Mouse (Mus musculus): ENCODE measurements at regions not wholly inside any gene's neighbourhood (a gene's known extent, or its start where the extent isn't known, plus 50 kb on each side); places are given as distances from the start of the nearest gene placed in this dataset.

DNA sequence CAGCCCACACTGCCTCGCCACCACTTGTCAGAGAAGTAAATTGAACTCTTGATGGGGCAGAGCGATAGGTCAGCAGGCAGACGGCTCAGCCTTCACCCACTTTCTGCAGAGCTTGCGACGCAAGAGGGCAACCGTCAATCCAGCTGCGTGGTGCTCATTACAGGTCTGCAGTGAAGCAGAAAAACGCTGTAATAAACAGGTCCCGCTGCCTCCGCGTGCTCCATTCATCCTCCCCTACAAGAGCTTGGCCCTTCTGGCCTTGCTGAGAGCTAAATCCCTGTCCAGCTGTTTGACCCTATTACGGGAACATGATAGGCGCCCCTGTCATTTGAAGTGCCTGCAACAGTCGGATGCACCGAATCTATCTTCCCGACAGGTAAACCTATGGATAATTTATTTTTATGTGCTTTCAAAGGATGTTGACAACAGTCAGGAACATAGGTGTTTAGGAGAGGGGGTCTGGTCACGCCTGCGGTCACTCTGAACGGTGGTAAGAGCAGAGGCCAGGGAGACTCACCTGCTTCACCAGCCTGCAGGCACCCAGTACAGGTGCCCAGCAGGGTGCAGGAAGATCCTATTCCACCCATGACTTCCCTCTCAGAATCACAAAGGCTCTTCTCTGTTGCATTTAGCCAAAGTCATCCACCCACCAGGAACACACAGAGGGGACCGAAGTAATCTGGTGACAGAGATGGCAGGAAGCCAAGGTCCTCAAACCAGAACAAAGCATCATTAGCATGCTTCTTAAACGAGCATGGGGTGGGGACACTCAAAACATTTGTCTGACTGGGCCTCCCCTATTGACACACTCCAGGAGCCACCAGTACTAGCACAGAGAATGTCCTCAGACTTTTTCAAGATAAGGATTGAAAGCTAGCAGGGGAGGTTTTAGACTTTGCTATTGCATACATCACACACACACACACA, 464.1 kb upstream of the Mgmt start:
- Histone ChIP-seq H3K4me3 (replicated peaks) (no peak overlapping the region), H3K36me3 (ENCODE audit: control insufficient read depth) (no peaks in the 10 kb centered on the region), H3K27me3 (ENCODE audit: control insufficient read depth) (no peaks in the 10 kb centered on the region), H3K4me1 (ENCODE audit: control insufficient read depth) (no peaks in the 10 kb centered on the region), H3K9me3 (ENCODE audit: control insufficient read depth, low read length) (peaks cover 2% of the 10 kb centered on the region; the same call in 1 of the 2 replicates)
- no peak for TF ChIP-seq GATA1 (IDR thresholded peaks at IDR 0.05; ENCODE audit: low read length)
- TF ChIP-seq TAL1 (IDR thresholded peaks at IDR 0.05; ENCODE audit: low read length), result no peak

DNA sequence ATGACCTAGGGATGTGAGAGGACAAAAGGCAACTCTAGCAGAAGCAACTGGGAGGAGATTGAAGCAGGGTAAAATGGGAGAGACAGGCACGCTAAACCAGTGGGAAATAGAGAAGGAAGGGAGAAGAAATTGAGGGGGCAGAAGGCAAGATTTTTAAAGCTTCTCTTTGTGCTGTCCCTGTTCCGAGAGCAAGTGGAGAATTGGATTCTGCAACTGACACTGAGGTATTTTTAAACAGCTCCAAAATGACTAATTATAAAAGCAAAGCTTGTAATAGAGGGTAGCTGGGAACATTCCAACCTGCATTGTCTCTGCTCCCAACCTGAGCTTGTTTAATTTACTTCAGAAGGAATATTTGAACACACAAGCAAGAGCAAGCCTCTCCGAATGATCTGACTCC, 460.7 kb upstream of the Mgmt start:
- Histone ChIP-seq H3K4me3 (replicated peaks) (no peak overlapping the region), H3K9me3 (ENCODE audit: control insufficient read depth, low read length) (peaks cover 2% of the 10 kb centered on the region; the same call in 1 of the 2 replicates), H3K27me3 (ENCODE audit: control insufficient read depth) (no peaks in the 10 kb centered on the region), H3K36me3 (ENCODE audit: control insufficient read depth) (no peaks in the 10 kb centered on the region), H3K4me1 (ENCODE audit: control insufficient read depth) (no peaks in the 10 kb centered on the region)
- TF ChIP-seq GATA1 (IDR thresholded peaks at IDR 0.05; ENCODE audit: low read length) (no peak), TAL1 (IDR thresholded peaks at IDR 0.05; ENCODE audit: low read length) (no peak)

DNA sequence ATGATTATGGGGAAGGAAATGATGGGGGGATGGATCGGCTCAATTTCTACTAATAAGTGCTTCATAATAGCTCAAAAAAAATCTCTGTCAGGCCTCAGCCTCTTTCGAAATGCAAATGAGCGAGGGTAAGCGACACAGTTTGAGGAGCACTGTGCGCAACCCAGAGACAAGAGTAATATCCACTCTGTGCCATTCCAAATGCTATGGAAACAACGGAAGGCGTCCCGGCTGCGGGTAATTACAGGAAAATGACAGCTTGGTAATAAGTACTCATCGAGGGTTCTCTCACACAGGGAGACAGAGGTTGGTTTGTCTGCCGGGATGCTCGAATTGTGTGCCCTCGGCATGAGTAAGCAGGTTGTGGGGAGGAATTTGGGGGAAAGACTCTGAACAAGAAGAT, 459.9 kb upstream of the Mgmt start:
- no peaks in the 10 kb centered on the region for H3K4me1 ChIP-seq (ENCODE audit: control insufficient read depth)
- H3K4me3 ChIP-seq (replicated peaks), result no peak overlapping the region
- no peak for TF ChIP-seq TAL1 (IDR thresholded peaks at IDR 0.05; ENCODE audit: low read length)
- no peak for TF ChIP-seq GATA1 (IDR thresholded peaks at IDR 0.05; ENCODE audit: low read length)
- no peaks in the 10 kb centered on the region for H3K27me3 ChIP-seq (ENCODE audit: control insufficient read depth)
- no peaks in the 10 kb centered on the region for H3K36me3 ChIP-seq (ENCODE audit: control insufficient read depth)
- peaks cover 2% of the 10 kb centered on the region; the same call in 1 of the 2 replicates for H3K9me3 ChIP-seq (ENCODE audit: control insufficient read depth, low read length)

DNA sequence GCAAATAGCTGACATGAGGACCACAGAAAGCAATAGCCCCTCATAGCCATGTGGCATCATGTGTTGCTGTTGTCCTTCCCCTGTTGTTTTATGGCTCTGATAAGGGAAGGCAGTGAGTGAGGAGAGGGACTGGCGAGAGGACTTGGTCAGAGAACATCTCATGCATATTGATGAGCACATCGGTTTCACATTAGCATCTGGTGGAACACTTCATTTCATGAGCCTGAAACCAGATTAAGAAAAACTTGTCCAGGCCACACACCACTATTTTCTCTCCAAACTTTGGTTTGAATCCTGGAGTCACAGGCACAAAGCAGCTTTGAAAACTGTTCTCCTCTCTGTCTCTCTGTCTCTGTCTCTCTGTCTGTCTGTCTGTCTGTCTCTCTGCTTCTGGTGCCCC, 451.0 kb upstream of the Mgmt start:
- Histone ChIP-seq H3K9me3 (ENCODE audit: control insufficient read depth, low read length) (no peaks in the 10 kb centered on the region), H3K36me3 (ENCODE audit: control insufficient read depth) (no peaks in the 10 kb centered on the region), H3K27me3 (ENCODE audit: control insufficient read depth) (no peaks in the 10 kb centered on the region), H3K4me3 (replicated peaks) (no peak overlapping the region), H3K4me1 (ENCODE audit: control insufficient read depth) (no peaks in the 10 kb centered on the region)
- TF ChIP-seq TAL1 (IDR thresholded peaks at IDR 0.05; ENCODE audit: low read length) (no peak), GATA1 (IDR thresholded peaks at IDR 0.05; ENCODE audit: low read length) (no peak)

DNA sequence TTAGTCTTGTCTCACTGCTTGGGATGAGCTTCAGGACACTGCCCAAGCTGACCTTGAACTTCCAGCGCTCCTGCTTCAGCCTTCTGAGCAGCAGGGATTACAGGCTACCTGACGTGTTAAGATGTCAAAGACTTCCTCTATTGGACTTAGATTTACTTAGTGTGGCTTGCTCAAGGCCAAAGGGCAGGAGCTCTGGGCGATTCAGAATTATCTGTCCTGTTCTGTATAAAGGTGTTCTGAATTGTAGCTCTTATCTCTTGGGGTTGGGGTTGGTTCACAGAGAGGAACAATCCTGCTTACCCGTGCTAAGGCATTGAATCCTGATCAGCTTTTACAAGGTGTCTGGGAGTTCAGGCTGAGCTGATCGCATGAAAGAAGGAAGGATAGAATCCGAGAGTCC, 449.3 kb upstream of the Mgmt start:
- Histone ChIP-seq H3K9me3 (ENCODE audit: control insufficient read depth, low read length) (no peaks in the 10 kb centered on the region), H3K4me1 (ENCODE audit: control insufficient read depth) (no peaks in the 10 kb centered on the region), H3K27me3 (ENCODE audit: control insufficient read depth) (no peaks in the 10 kb centered on the region), H3K36me3 (ENCODE audit: control insufficient read depth) (no peaks in the 10 kb centered on the region), H3K4me3 (replicated peaks) (no peak overlapping the region)
- no peak for TF ChIP-seq GATA1 (IDR thresholded peaks at IDR 0.05; ENCODE audit: low read length)
- TF ChIP-seq TAL1 (IDR thresholded peaks at IDR 0.05; ENCODE audit: low read length), result no peak

DNA sequence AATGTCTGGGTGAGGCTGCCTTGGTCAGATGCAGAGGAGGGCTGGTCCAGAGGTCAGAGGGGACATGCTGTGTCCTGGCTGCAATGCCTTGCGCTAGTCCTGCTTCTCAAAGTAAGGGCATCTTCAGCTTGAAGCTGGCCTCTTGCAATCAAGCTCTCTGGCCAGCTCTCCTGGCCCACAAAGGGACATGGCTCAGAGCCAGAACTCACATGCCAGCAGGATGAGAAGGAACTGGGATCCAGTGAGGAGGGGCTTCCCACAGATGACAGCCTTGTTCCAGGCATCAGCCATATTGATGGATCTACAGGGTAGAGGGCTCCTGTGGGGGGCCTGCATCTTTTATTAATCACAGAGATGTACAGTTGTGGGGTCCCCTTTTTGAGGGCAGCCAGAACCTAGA, 445.1 kb upstream of the Mgmt start:
- Histone ChIP-seq H3K27me3 (ENCODE audit: control insufficient read depth) (no peaks in the 10 kb centered on the region), H3K9me3 (ENCODE audit: control insufficient read depth, low read length) (no peaks in the 10 kb centered on the region), H3K4me3 (replicated peaks) (no peak overlapping the region), H3K4me1 (ENCODE audit: control insufficient read depth) (no peaks in the 10 kb centered on the region), H3K36me3 (ENCODE audit: control insufficient read depth) (no peaks in the 10 kb centered on the region)
- TF ChIP-seq TAL1 (IDR thresholded peaks at IDR 0.05; ENCODE audit: low read length) (no peak), GATA1 (IDR thresholded peaks at IDR 0.05; ENCODE audit: low read length) (no peak)

DNA sequence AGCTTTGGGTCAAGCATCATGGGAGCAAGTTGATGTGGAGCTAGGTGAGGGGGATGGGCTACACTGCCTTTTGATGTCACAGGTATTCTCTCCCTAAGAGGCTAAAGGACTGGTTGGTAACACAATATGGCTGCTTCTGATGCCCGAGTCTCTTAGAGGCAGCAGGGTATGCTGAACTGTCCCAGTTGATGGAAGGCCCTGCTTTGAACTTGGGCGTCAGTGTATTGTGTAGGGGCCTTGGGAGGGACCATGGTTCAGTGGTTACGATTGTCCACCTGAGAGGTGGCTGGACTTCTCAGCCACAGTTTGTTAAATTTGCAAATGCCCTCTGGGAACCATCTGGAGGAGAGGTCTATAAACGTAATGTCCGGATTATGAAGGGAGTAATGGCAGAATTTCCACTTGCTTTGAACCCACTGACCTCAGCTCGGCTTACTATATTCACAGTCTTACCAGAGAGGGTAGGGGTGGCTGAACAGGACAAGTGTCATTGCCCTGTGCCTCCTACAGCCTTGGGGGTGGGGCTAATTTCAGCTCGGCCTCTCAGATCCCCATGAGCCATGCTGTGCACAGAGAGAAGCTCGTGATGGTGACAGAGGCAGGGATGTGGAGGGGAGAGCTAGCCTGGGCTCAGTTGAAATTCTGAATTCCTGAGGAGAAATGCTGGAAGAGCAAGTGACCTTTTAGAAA, 442.6 kb upstream of the Mgmt start:
- no peaks in the 10 kb centered on the region for H3K36me3 ChIP-seq (ENCODE audit: control insufficient read depth)
- no peak overlapping the region for H3K4me3 ChIP-seq (replicated peaks)
- H3K9me3 ChIP-seq (ENCODE audit: control insufficient read depth, low read length), result no peaks in the 10 kb centered on the region
- TF ChIP-seq GATA1 (IDR thresholded peaks at IDR 0.05; ENCODE audit: low read length) (no peak), TAL1 (IDR thresholded peaks at IDR 0.05; ENCODE audit: low read length) (no peak)
- no peaks in the 10 kb centered on the region for H3K27me3 ChIP-seq (ENCODE audit: control insufficient read depth)
- no peaks in the 10 kb centered on the region for H3K4me1 ChIP-seq (ENCODE audit: control insufficient read depth)

DNA sequence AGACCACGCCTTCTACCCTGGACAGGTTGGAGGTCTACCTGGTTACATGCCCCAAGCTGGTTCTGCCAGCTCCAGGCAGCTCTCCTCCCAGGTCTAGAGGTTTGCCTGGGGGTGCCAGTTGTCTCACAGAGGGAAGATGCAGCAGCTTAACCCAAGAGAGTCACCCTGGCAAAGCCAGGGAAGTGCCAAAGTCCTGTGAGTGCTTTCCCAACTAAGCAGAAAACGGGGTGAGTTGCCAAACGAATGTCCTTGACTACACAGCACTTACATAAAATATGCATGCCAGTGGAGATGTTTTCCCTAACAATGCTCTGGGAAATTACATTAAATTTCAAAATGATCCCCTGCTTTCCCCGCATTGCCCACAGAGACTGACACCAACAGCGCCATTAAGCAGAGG, 441.9 kb upstream of the Mgmt start:
- Histone ChIP-seq H3K36me3 (ENCODE audit: control insufficient read depth) (no peaks in the 10 kb centered on the region), H3K27me3 (ENCODE audit: control insufficient read depth) (no peaks in the 10 kb centered on the region), H3K4me1 (ENCODE audit: control insufficient read depth) (no peaks in the 10 kb centered on the region), H3K9me3 (ENCODE audit: control insufficient read depth, low read length) (no peaks in the 10 kb centered on the region), H3K4me3 (replicated peaks) (no peak overlapping the region)
- no peak for TF ChIP-seq GATA1 (IDR thresholded peaks at IDR 0.05; ENCODE audit: low read length)
- TF ChIP-seq TAL1 (IDR thresholded peaks at IDR 0.05; ENCODE audit: low read length), result no peak

DNA sequence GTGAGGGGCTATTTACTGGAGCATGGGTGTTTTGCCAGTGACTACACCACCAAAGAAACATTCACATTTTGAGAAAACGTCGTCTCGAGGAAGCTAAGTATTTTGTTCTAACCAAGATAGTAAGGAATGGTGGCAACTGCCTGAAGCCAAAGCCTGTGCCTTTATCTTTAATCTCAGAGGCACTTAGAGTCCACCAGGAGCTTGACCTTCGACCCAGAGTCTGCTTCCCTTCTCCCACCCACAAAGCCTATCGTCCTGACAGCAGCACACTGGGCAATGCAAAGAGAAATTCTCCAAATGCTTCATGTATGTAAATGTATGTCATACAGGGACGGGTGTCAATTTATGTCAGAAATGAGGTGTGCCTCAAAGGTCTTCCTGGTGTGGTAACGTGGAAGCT, 437.2 kb upstream of the Mgmt start:
- TF ChIP-seq GATA1 (IDR thresholded peaks at IDR 0.05; ENCODE audit: low read length), result no peak
- no peak for TF ChIP-seq TAL1 (IDR thresholded peaks at IDR 0.05; ENCODE audit: low read length)
- no peaks in the 10 kb centered on the region for H3K4me1 ChIP-seq (ENCODE audit: control insufficient read depth)
- H3K4me3 ChIP-seq (replicated peaks), result no peak overlapping the region

More for the DNA sequence above, 437.2 kb upstream of the Mgmt start:
- Histone ChIP-seq H3K9me3 (ENCODE audit: control insufficient read depth, low read length) (no peaks in the 10 kb centered on the region), H3K27me3 (ENCODE audit: control insufficient read depth) (no peaks in the 10 kb centered on the region), H3K36me3 (ENCODE audit: control insufficient read depth) (no peaks in the 10 kb centered on the region)
